Mouse (Mus musculus): Measurements from ENCODE around the gene Dnmt3c. TPM values are rescaled to one million over a fixed set of nuclear protein-coding genes. Genes with fewer than 3 reads are reported as not detected.

Gene Dnmt3c
- polyA plus RNA-seq (2015; fragmentation: Nextera tagmentation; extraction: Ambion mirVana): 0.09 and 0.10 TPM in 2 replicates

DNA sequence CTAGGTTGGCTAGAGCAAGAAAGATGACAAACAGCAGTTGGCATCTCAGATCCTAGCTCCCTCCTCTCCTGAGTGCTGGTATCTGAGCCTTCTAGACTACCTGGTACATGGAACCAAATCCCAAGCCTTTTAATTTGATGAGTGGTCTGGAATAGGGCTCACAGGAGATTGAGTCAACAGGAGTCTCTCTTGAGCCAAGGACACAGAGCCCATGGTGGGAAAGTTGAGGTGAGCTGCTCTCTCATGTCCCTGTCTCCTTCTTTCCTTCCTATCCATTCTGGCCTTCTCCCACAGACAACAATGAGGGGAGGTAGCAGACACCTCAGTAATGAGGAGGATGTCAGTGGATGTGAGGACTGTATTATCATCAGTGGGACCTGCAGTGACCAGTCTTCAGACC lies at the start of gene Dnmt3c:
TSS of gene Dnmt3c (plus strand) at position 301 of the 400 bp plus-strand sequence.

DNA sequence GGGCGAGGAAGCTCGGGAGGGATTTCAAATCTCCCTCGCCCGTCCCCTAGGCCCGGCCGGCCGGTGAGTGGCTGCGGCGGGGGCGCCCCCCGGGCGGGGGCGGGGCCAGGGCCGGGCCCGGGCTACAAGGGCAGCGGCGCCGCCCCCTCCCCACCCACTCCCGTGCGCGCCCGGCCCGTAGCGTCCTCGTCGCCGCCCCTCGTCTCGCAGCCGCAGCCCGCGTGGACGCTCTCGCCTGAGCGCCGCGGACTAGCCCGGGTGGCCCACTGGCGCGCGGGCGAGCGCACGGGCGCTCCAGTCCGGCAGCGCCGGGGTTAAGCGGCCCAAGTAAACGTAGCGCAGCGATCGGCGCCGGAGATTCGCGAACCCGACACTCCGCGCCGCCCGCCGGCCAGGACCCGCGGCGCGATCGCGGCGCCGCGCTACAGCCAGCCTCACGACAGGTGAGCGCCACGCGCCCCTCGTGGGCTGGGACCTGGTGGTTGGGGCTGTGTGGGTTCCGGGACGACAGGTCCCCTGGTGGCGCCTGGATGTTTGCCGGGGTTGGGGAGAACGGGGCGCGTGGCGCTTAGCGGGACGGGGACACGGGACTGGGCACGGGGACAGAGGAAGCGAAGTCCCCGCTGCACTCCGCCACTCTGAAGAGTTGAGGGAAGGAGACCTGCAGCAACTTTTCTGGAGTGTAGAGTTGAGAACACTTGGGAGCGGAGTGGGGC lies 47.0 kb upstream of the Dnmt3c start, which contains the start of gene Dnmt3b:
TSS of gene Dnmt3b (plus strand) at position 153 of the 716 bp plus-strand sequence.

GRCm38 (mm10) chr2:153740500-153741436 lies 44.3 kb downstream of the Dnmt3c start, which contains the start of gene Mapre1:
Gene Mapre1 (plus strand): TSS chr2:153741274.

Other genes starting within 250 kb of the Dnmt3c start
- not detected in 2 replicates for gene 4930404H24Rik, start 203.9 kb upstream of the Dnmt3c start, polyA plus RNA-seq (2015; fragmentation: Nextera tagmentation; extraction: Ambion mirVana)
- gene Nol4l, start 166.7 kb upstream of the Dnmt3c start, polyA plus RNA-seq (2015; fragmentation: Nextera tagmentation; extraction: Ambion mirVana): 6.8 and 9.9 TPM in 2 replicates
- 72.0 and 85.9 TPM in 2 replicates for gene Commd7, start 63.9 kb upstream of the Dnmt3c start, polyA plus RNA-seq (2015; fragmentation: Nextera tagmentation; extraction: Ambion mirVana)
- 1.9 and 3.2 TPM in 2 replicates for gene Dnmt3b, start 47.2 kb upstream of the Dnmt3c start, polyA plus RNA-seq (2015; fragmentation: Nextera tagmentation; extraction: Ambion mirVana)
- gene Mapre1, start 44.6 kb downstream of the Dnmt3c start, polyA plus RNA-seq (2015; fragmentation: Nextera tagmentation; extraction: Ambion mirVana): 151 and 166 TPM in 2 replicates
- 0.19 TPM in 1 of 2 replicates, not detected in the other for gene Efcab8, start 83.3 kb downstream of the Dnmt3c start, polyA plus RNA-seq (2015; fragmentation: Nextera tagmentation; extraction: Ambion mirVana)
- 0.23 and 0.33 TPM in 2 replicates for gene Sun5, start 174.4 kb downstream of the Dnmt3c start, polyA plus RNA-seq (2015; fragmentation: Nextera tagmentation; extraction: Ambion mirVana)
- gene Bpifb2, start 178.4 kb downstream of the Dnmt3c start, polyA plus RNA-seq (2015; fragmentation: Nextera tagmentation; extraction: Ambion mirVana): not detected in 2 replicates
- gene Bpifb6, start 203.7 kb downstream of the Dnmt3c start, polyA plus RNA-seq (2015; fragmentation: Nextera tagmentation; extraction: Ambion mirVana): not detected in 2 replicates
- not detected in 2 replicates for gene Bpifb3, start 221.6 kb downstream of the Dnmt3c start, polyA plus RNA-seq (2015; fragmentation: Nextera tagmentation; extraction: Ambion mirVana)
- gene Bpifb4, start 241.6 kb downstream of the Dnmt3c start, polyA plus RNA-seq (2015; fragmentation: Nextera tagmentation; extraction: Ambion mirVana): 0.14 TPM in 1 of 2 replicates, not detected in the other

All from adrenal gland, postnatal 0 days (tissue).